Mouse (Mus musculus) kidney, postnatal 10 days (tissue): Measurements from ENCODE around the gene Klk8.

ENCODE experiments used
- DNase-seq: peaks from one replicate; pipeline ENCODE4 v3.0.0; 2021; ENCODE audit warnings: mixed read lengths

The Klk8 gene

DNA sequence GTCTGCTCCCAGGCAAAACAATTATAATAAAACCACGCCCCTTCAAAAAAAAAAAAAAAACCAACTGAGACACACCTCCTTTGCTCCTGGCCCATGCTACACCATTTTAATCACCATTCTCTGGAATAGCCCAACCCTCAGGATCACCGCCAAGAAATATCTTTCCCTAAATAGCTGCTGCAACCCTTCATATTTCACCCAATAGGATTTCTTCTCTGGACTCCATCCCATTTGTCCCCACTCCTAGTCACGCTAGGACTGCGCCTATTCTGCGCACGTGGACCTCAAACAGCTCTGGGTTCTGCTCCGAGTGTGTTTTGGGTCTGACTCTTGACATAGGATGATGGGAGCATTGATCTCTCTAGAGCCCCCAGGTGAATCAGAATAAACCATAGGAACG, 1.0 kb upstream of the Klk8 start:
- no peak for DNase-seq

DNA sequence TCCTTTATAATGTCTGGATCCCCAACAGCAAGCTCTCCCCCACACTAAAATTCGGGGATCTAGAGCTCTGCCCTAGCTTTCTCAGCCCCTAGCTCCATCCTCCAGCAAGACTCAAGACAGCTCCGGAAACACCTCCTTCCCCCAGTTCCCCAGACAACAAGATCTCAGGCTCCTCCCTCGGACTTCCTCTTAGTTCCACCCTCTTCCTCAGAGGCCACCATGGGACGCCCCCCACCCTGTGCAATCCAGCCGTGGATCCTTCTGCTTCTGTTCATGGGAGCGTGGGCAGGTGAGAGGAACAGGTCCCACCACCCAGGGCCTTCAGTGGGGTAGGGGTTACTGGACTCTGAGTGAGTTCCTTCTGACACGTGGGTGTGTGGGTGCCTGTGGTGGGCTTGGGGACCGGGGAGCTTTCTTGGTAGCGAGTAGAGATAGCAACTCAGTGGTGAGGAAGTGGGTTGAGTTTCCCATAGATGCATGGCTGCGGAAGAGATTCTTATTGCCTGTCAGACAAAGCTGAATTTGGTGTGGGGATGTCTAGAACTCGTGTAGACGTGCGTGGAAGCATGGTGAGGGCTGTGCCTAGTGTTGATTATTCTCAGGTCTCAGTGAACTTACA, 576 bp downstream of the Klk8 start:
- peak; percentile 16 for DNase-seq

DNA sequence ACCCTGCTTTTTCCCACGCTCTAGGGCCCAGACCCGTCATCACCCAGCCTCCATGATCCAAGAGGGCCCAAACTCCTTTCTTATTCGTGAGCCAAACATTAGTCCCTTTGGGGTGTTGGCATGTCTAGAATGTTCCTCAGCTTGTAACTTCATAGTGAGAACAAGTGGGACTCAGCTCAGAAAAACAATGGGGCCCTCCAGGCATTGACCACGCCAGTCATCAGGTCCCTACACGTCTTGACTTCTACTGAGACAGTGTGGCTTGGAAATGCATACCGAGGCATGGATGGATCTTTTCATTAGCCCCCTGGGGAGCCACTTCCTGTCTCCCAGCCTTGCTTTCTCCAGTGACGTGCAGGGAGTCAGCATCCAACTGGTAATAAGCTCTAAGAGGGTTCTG, 2.5 kb downstream of the Klk8 start:
- no peak for DNase-seq

DNA sequence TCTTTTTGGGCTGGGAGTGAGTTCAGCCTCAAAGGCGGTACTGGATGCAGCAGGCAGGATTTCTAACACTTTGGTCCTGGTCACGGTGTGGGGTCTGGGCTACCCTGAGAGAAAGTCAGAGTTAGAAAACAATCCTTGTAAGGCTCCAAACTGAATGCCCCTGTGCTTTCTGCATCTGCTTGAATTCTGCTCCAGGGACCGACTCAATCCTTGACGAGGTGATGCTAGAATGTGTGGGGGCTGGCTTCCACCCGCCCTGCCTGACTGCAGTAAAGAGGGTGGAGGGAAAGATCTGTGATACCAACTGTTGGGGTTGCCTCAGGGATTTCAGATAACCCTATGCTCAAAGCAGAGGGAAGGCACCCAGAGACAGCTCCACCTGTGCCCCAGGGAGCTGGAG, 13.6 kb downstream of the Klk8 start, which contains the start of gene Klk7:
Gene Klk7, plus strand, starts transcription at position 301 of the 400 bp plus-strand sequence.
- DNase-seq = no peak

DNA sequence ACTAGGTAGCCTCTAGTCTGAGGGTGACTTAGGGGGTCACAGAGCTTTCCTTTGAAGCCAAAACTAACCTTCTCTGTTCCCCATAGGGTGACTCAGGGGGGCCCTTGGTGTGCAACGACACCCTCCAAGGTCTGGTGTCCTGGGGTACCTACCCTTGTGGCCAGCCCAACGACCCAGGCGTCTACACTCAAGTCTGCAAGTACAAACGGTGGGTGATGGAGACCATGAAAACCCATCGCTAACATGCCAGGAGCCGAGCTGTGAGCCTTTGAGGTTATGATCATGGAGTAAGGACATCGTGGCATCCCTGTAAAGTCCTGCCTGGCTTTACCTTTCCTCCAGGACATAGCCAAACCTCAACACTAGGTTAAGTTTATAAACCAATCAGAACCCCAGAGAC, 17.8 kb downstream of the Klk8 start:
- no peak for DNase-seq

DNA sequence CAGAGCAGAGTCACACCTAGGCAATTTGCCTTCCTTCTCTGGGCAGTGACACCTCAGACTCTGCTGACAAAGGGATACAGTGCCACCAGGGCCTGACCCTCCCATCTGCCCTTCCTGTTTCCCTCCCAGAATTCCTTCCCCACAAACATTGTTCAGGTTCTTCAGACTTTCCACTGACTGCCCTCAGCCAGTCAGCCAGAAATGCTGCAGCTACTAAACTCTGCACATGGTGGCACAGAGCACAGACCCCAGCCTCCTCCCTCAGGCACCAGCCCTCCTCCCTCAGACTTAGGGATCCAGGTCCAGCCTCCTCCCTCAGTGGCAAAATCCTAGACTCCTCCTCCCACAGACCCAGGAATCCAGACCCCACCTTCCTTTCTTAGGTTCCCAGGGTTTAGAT, 19.4 kb downstream of the Klk8 start:
- DNase-seq = no peak

DNA sequence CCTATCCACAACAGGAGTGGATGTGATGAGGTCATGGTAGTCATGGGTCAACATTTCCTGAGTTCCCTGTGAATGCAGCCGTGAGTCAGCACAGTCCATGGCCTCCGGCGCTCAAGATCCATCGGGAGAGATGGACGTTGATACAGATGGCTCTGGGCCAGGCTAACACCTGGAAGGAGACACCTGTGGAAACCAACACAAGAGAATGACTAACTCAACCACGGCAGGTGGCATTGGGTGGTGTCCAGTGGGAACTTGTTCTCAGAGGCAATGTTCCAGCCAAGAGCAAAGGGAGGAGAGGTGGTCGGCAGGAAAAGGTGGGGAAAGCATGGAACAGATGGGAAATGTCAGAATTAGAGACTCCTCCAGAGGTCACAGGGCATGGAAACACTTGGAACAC, 24.2 kb downstream of the Klk8 start:
- DNase-seq = no peak

DNA sequence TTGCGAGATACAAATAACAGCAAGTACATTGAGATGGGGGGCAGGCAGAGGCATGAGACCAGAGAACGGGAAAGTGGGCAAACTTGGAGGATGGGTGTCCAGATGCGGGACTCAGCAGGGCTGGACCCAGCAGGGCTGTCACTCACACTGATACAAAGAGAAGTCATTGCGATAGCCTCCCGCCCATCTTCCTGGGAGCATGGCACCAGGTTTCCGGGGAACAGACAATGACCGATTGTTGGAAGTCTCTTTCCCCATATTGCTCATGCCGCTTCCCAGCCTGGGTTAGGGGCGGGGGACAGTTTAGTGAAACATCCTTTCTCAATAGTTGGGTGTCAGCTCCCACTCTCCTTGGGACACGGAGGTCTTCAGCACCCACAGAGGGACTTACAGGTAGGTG, 26.8 kb downstream of the Klk8 start, which contains the start of gene Klk6:
Gene Klk6, plus strand, starts transcription at position 301 of the 400 bp plus-strand sequence.
- DNase-seq = no peak

DNA sequence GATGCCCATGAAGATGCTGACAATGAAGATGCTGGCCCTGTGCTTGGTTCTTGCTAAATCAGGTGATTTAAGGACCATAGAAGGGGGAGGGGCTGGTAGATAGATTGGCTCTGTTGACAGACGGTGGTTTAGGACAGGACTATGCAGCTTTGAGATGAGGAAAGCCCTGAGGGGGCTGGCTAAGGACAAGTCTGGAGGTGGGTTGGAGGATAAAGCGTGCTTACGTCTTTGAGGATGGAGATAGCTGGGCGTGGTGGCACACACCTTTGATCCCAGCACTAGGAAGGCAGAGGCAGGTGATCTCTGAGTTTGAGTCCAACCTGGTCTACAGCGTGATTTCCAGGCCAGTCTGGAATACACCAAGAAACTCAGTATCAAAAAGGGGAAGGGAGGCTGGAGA, 28.7 kb downstream of the Klk8 start:
- no peak for DNase-seq

DNA sequence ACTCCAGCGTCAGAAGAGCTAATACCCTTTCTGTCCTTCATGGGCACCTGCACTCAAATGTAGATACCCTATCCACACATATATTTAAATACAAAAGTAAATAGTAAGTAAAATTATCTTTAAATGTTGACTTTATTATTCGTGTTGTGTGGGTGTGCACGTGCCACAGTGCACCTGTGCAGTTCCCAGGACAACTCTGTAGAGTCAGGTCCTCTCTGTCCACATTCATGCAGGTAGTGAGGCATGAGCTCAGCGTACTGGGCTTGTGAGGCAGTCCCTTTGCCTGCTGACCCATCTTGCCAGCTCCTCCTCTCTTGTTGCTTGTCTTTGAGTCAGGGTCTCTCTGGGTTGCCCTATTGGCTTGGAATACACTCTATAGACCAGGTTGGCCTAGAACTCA, 30.3 kb downstream of the Klk8 start:
- no peak for DNase-seq

DNA sequence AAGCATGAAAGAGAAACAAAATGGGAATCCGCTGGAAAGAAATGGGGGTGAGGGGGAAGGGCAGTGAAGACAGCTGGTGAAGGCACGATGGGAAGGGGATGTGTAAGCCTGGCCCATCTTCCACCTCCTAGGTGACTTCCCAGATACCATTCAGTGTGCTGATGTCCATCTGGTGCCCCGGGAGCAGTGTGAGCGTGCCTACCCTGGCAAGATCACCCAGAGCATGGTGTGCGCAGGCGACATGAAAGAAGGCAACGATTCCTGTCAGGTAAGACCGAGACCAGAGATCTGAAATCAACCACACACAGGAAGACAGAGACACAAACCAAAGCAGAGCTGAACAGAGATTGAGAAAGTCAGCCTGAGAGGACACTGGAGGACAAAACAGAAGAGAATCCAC, 31.6 kb downstream of the Klk8 start:
- DNase-seq = no peak

DNA sequence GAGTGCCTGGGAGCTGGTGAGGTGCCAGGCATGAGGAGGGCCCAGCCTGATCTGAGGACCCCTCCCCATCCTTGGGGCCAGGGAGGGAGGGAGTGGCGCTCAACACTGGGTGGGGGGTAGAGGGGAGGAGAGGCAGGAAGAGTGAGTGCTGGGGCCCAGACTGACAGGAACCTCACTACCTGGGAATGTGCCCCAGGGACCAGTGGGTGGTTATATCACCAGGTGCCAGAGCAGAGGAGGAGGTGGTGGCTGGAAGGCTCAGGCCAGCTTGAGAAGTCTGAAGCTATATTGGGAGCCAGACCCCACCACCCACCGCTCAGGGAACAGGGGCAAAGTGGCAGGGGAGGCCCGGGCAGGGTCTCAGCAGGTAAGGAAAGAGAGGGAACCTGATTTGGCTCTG, 44.3 kb downstream of the Klk8 start, which contains the start of gene Klk5:
Gene Klk5, plus strand, starts transcription at position 271 of the 400 bp plus-strand sequence.
- DNase-seq = no peak

DNA sequence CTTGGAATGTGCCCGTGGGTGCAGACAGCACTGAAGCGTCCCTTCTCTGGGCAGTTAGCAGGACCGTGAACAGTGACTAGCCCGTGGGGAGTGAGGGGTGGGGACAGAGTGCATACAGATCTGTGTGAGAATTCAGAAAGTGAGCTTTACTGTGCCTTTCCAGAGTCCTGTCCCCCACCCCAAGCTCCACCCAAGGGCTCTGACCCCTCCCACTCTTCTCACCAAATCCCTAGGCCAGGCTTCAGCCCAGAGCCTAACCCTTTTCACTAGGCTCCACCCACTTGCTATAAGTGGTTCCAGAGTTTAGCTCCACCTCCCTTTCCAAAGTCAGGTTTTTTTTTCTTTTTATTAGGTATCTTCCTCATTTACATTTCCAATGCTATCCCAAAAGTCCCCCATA, 46.4 kb downstream of the Klk8 start:
- no peak for DNase-seq

DNA sequence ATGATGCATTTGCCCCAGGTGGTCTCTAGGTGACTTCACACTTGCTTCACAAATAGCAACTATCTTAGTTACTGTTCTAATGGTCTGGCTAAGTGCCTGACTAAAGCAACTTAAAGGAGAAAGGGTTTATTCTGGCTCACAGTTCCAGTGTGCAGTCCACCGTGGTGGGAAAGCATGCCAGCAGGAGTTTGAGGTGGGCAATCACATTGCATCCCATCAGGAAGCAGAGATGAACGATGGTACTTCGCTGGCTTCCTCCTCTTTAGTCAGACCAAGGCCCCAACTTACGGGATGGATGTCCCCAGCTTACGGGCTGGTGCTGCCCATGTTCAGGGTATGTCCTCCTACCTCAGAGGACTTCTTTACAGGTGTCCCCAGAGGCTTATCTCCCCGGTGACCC, 54.2 kb downstream of the Klk8 start:
- DNase-seq = no peak
